Mouse (Mus musculus): ENCODE results near the gene Prss12.
A peak's percentile ranks its signal among the peaks of the same experiment; 100 is the strongest.

Gene Prss12

DNA sequence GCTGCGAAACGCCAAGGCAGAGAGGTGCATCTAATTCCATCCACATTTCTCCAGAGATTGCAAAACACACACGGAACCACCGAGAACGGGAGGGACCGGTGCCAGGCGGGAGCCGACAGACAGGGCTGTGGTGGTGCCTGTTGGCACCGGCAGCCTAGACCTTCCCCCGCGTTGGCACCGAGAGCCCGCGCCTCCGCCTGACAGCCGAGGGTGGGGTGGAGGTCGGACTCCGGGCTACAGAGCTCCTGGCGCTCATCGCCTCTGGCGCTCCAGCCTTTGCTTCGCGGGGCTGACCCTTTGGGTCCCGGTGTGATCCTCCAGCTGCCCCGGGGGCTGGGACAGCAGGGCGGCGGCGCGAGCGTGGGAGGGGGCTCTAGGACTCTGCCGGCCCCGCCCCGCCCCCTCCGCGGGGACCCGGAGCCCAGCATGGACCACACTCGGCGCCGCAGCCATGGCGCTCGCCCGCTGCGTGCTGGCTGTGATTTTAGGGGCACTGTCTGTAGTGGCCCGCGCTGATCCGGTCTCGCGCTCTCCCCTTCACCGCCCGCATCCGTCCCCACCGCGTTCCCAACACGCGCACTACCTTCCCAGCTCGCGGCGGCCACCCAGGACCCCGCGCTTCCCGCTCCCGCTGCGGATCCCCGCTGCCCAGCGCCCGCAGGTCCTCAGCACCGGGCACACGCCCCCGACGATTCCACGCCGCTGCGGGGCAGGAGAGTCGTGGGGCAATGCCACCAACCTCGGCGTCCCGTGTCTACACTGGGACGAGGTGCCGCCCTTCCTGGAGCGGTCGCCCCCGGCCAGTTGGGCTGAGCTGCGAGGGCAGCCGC is at the start of gene Prss12:
Prss12 (plus strand) TSS at position 206 of the 830 bp plus-strand sequence.
- DNase-seq, result peak; percentile 2

DNA sequence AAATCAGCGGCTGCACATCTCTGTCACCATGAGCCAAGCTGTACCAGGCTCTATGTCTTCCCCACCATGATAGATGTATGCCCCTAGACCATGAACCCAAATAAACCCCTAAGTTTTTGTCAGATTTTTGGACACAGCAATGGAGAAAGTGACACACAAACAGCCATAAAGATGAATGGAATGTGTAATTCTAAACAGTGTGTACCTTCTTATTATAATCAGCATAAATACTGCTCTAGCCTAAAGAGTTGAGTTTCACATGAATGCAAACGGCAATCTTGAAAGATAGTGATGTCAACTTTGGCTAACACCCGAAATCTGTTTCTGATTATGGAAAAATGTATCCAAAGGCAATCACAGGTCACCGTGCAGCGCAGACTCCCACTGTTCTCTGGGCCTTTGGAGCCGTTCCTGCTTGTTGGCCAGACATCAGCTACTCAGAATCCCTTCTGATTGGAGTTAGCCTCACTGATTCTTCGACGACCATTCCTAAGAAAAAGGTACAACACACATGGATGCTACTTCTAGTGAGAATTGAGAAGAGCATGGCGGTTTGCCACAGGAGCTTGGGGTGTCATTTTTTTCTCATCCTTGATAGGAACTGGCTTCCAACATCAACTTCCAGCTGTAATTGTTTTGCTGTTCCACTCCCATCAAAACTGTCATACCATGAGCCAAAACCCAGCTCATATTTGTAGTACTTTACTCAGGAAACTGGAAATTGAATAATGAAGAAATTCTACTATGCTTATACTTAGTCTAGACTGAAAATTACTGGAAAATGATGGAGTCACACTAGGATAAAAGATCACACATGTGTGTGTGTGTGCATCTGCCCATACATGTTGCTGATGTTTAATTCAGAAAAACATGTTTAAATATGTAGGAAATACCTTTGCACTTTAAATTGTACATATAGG is 48.9 kb upstream of the Prss12 start:
- DNase-seq, result no peak

DNA sequence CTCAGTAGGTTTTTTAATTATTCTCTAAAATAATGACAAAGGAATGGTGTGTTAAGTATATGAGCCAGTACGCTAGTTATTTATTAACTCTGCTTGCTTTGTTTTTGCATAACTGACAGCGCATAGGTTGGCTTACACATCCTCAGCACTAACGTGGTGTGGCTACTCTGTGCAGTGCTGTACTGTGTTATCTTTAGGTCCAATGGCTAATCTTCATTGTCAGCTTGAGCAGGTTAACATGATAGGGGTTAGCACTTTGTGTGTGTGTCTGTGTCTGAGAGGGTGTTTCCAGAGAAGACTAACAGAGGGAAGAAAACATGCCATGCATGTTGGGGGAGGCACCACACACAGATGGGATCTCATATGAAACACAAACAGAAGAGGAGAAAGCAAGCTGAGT is 41.8 kb upstream of the Prss12 start:
- DNase-seq, result no peak

DNA sequence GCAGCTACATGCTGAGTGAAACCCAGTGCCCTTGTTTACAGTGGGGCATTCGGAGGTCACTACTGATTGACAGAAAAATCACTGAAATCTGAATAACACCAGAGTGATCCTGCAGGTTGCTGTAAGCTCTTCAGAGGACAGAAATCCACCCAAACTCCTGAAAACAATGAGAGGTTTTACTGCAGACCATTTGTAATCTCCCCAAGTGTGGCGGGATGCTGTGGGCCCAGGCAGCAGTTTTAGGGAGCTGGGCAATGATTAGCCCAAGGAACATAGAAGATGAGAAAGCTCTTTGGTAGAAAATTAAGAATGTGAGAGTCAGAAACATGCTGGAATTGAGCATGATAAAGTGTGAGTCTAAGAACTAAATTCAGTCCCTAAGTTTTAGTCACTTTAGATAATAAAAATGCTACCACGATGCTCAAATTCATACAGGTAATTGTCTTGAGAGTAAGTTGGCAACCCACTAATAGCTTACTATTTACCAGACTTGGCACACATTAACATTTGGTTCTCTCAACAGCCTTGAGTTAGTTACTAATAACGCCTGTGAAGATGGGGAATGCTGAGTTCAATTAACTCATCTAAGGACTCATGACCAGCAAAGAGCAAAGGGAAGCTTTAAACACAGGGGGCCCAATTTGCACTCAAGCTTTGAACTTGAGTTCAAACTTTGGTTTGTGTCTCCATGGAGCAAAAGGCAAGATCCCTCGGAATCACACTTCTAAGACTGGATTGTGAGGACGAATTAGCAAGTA is 34.7 kb upstream of the Prss12 start:
- no peak for DNase-seq

DNA sequence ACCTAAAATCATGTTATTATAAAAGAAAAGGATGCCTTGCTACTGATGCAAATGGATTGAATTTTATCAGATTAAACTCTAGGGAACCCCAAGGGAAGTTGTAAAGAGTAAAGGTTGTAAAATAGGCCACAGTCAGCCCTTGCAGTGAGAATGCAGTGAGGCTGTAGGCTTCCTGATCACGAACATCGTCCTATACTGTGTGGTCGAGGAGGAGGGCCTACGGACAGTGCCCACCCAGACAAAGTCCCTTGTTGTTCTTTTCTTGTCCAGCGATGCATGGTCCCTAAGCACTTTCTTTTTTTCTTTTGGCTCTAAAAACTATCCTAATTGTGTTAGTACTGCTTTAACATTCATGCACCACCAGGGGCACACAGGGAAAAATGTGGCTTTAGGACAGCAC is 33.5 kb upstream of the Prss12 start:
- no peak for DNase-seq

DNA sequence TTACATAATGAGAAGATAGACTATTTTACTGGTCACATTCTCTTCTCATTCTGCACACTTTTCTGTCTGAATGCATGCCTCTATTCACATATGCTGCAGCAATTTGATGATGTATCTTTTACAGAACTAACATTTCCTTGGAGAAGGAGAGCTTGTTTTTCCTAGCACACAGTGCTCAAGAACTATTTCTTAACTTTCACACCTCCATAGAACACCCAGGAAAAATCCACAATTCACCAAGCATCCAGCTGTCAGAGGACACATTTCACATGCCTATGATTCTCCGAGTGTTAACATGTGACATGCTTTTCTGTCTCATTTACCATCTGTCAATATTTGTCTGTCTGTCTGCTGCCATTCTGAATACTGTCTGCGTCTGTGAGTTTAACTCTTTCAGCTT is 21.1 kb upstream of the Prss12 start:
- no peak for DNase-seq

DNA sequence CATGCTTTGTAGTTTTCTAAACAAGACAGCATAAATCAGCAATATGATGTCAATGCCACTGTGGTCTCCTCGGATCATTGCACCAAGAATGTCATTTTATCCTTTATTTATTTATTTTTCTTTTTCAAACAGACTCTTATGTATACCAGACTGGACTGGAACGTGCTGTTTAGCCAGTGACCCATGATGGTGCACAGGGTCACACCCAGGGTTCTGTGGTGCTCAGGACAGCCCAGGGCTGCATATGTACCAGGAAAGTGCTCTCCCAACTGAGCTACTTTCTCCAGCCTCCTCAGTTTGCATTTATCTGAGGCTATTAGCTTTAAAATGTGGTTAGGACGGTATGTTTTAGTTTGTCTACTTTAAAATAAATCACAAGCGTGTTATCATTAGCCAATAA is 18.7 kb upstream of the Prss12 start:
- DNase-seq, result no peak

DNA sequence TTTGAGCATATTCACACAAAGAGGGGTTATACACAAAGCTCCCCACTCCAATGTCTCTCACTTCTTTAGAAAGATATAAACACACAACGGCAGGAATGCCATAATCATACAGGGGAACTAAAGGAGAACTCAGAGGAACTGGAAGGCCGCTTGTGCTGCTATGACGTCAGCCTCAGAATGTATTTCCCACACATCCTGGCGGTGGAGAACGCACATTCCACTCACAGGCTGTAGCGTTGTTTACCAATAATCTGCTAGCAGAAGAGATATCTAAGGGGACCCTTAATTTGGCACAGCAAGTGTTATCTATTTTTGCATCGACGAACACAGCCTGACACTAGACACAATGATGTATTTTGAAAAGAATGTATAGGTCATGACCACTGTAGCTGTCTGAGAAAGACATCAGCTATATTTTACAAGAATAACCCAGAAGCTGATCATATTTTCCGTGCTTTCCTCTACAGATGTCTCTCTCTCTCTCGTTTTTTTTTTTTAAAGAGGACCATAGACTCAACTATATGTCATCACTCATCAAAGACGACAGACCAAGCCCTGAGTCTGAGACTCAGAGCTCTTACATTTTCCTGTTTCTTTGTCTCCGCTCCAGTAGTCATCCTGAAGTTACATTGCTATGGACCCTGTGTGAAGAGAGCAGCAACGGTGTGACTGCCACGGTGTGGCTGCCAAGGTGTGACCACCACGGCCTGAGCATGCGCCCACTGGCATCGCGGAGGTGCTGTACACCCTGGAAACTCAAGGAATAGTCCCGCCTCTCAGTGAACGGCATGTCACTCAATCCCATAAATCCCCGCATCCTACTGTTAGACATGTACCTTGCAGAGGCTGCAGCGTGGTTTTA is 16.9 kb upstream of the Prss12 start:
- DNase-seq, result no peak

DNA sequence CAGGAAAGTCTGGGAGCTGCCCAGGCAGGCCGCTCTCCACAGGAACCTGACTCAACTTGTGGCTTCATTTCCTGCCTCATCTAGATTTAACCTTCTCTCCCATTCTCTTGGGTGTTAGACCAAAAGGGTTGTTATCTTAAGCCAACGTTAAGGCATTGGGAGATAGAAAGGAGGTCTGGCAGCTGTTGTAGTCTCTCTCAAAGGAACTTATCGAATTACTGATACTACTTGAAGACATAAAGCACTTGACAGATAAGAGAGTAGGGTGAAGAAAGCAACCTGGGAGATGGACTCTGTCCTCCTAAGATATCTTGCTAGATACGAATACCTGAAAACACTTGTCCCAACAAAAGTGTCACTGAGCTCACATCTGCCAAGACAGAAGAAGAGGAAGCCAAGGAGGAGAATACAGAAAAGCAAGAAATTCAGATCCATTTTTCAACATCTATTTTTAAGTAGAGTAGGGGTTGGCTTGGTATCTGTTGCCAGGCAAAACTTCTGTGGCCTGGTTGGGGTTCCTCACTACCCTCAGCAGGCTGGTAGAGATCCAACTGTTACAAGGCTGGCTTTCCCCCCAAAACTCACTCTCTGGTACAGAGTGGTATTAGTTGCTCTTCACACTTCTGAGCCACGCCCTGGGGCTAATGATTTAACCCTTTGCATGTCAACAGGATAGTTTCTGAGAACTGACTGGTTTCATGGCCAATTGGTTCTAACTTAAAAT is 14.6 kb upstream of the Prss12 start:
- no peak for DNase-seq

DNA sequence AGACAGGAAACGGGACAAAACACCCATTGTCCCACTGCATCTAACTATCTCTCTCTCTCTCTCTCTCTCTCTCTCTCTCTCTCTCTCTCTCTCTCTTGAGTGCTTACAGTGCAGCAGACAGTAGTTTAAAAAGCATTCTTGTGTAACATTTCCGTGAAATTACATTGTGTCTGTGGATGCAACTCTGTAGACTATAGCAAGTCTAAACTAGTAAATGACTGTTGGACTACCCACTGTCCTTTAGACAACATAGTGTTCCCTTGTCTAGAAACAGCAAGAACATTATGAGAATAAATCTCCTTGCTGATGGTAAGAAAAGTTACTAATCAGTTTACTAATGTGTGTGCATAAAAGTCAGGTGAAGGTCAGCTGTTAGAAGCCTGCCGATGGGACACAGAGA is 13.4 kb upstream of the Prss12 start:
- DNase-seq, result no peak

DNA sequence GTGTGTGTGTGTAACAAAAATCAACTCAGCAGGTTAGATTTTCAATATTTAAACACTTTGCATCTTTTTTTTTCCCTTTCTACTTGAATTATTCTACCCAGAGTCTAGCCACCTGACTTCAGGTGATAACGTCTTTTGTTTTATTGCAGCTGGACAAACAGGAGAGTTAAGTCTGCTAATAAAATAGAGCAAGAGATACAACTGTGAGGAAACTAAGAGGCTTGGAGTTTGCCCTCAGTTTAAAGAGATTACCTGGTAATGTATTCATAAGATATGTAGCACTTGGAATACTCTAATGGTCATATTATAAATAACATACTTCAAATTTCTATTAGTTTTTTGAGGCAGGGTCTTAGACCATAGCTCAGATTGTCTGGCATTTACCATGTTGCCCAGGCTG is 9.1 kb upstream of the Prss12 start:
- DNase-seq, result no peak

DNA sequence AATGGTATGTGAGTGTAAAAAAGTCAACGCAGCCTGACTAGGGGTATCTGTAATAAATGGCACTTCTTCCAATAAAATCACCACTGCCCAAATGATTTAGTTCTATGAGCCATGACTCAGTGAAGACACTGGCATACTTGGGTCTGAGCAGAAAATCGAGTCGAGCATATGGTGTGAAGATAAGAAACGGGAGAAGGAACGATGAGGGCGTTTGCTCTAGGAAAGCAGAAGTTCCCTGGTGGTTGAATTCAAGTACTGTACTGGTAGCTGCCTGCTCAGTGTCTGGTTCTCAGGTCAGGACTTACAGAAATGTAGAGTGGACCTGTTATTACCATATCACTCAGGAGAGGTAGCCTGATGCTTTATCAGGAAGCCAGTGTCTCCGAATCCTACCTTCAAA is 6.2 kb upstream of the Prss12 start:
- DNase-seq, result no peak

DNA sequence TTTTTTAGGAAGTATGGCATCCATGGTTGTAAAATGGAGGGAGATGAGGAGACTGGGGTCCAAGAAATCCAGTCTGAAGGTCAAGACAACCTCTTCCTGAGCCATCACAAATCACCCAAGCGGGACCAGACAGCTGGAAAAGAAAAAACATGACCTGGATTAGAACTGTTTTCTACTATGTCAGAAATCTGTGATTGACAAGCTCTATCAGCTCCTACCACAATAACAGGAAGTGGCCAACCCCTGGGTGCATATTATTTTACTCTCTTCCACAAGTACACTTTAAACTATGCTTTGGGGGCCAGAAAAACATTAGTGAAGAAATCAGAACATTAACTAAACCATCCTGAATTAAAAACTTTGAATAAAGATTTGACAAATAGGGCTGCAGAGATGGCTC is 2.2 kb upstream of the Prss12 start:
- no peak for DNase-seq

DNA sequence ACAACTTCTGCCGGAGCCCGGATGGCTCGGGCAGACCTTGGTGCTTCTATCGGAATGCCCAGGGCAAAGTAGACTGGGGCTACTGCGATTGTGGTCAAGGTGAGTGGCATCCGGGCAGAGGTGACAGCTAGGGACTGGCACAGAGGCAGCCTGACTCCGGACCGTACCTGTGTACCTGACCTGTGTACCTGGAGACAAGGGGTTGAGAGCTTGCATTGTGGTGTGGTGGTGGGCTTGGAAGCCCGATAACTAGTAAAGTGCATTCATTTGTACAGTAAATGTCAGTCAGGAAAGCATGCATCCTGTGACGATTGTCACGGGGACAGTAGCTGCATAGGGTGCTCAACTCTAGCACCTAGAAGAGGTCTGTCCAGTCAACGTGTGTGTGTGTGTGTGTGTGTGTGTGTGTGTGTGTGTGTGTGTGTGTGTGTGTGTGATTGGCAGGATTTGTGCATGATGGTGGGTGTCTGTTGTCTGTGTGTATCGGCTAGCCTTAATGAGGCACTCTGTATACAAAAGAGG is 886 bp downstream of the Prss12 start:
- no peak for DNase-seq

DNA sequence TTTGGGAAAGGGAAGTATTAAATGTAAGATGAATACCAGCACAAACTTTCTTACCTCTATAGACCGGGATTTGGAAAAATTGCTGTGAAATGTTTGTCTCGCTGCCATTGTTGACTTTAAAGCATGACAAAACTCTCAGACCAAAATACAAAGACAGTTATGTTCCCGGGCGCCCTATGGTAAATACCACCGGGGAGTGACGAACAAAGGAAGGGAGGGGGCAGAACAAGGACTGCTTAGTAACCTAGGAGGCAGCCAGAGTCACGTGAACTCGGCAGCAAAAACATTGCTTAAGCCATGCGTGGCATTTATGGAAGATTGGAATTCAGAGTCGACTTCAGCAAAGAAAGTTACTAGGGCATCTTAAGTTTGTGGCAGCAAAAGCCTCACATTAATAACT is 1.4 kb downstream of the Prss12 start:
- no peak for DNase-seq

DNA sequence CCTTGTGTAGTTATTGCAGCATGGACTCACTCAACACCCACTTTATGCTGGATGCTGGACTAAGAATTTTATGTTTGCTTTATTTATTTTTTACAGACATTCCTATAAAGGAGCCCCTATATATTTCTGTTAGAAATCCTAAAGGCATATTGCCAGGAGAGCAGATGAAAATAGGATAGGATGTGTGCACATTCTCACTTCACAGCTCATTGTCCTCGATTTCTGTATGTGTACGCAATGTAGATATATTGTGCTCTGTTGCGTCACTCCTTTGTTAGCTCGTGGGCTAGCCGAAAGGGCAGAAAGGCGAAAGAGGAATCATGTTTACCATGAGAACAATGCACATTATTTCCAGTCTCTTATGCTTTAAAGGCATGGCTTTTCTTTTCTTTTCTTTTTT is 3.4 kb downstream of the Prss12 start:
- no peak for DNase-seq

DNA sequence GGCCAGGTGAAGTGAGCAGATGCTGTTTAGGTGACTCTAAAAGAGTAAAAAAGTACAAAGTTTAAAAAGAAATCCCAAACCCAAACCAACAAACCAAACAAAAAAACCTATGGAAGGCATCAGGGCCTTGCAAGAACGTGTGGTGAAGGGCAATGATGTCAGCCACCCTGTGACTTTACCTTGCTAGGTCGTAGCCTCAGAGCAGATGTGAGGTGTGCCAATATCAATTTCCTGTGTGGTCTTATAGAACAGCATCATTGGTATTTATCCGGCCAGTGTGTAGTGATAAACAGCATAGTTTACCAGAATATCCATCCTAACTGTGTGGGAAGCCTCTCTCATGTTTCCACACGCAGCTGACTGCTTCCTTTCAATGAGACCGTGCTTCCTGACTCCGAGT is 6.2 kb downstream of the Prss12 start:
- no peak for DNase-seq

DNA sequence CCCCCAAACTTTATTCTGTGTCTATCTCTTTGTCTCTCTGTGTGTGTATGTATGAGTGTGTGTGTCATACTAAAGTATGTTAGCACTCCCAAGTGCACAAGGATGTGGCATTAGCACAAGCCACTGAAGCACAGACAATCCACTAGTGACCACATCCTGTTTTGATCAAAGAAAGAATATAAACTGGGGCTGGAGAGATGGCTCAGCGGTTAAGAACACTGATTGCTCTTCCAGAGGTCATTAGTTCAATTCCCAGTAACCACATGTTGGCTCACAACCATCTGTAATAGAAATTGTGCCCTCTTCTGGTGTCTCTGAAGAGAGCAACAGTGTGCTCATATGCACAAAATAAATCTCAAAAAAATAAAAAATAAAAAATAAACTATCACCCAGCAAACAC is 12.8 kb downstream of the Prss12 start:
- DNase-seq, result no peak

DNA sequence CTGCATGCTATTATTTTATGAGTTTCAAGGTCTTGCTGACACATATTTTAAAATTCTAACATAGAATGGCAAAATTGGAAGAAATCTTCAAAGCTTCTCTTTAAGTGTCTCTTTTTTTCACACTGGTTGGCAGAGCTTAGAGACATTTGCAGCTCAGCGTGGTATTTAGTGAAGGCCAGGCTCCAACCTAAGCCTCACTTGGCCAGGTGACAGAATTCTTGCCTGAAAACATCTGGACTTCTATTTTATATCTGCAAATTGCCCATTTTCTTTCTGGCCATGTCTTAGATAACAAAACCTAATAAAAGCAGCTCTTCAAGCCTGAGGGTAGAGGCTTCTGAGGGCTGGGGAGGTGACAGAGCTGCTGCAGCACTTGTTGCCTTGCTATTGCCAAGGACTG is 13.7 kb downstream of the Prss12 start:
- no peak for DNase-seq

DNA sequence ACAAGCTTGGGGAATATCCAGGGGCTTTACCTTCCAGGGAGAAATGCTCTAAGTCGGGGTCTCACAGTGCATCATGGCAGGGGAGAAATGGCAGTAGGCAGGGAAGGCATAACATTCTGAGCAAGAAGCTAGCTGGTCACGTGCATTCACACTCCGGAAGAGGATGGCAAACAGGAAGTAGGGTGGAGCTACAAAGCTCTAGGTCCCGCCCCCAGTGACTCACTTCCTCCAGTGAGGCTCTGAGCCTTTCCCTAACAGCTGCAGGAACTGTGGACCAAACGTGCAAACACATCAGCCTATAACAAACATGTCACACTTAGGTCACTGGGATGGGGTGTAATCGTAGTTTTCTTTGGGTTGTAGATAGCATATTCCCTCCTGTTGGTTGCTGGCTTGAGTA is 15.6 kb downstream of the Prss12 start:
- no peak for DNase-seq

DNA sequence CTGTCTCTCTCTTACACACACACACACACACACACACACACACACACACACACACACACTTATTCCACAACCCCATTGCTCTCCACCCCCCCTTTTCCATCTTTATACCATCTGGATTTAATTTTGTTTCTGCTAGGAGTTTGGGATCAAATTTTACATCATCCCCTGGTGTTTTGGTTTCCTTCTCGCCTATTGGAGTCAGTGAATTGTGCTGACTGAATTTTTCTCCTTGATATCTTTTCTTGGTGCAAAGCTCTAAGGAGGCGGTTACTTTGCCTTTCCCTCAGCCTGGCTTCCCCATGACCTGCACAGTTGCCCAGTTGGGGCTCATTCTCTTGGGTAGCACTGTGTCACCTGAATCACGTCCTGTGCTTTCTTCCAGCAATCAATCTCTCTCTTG is 30.1 kb downstream of the Prss12 start:
- DNase-seq, result no peak

DNA sequence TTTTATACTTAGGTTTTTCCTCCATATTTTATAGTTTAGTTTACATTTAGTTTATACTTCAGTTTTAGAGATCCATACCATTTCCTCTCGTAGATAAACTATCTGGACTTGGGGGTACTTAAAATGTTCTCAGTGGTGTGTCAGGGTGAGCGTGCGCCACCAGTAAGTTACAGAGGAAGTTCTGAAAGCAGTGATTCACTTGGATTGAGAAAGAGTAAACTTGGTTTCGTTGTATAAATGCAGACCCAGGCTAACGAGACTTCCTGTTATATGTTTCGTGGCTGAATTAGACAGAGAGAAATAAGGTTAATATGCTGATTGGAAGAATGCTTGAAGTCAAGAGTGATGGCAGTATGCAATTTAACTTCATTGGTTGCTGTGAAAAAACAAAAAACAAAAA is 34.6 kb downstream of the Prss12 start:
- DNase-seq, result no peak
